In genomic region chr15:98235442-98235841, GRCm38 (mm10) we compare ENCODE assay signal across 42 mouse cellular contexts. TPM values are rescaled to one million over a fixed set of nuclear protein-coding genes. Genes with fewer than 3 reads are reported as not detected.
"Had no signal": no experiment of that assay in that cellular context is flagged by ENCODE, and none has a peak within 500 bp of the region (broad histone marks: within the 10 kb centered on the region; RNA-seq: fewer than 3 reads in every experiment).

No protein-coding gene starts in this region.

- H3K4me2 ChIP-seq: heart, embryonic 11.5 days; heart, embryonic 13.5 days; heart, embryonic 15.5 days; hindbrain, embryonic 13.5 days; hindbrain, embryonic 15.5 days; kidney, embryonic 15.5 days; limb, embryonic 13.5 days; limb, embryonic 15.5 days; liver, embryonic 12.5 days had no signal

- H3K27me3 ChIP-seq: hindbrain, embryonic 13.5 days; hindbrain, embryonic 15.5 days; kidney, embryonic 15.5 days; limb, embryonic 15.5 days had no signal

- ATAC-seq: hindbrain, postnatal 0 days; intestine, embryonic 16.5 days; liver, embryonic 12.5 days had no signal

- H3K36me3 ChIP-seq: heart, embryonic 13.5 days; heart, embryonic 15.5 days; hindbrain, embryonic 13.5 days; hindbrain, embryonic 15.5 days; kidney, embryonic 15.5 days; limb, embryonic 13.5 days; limb, embryonic 15.5 days; liver, embryonic 12.5 days had no signal

- H3K9ac ChIP-seq: heart, embryonic 13.5 days; heart, embryonic 15.5 days; hindbrain, embryonic 13.5 days; hindbrain, embryonic 15.5 days; kidney, embryonic 15.5 days; limb, embryonic 13.5 days; limb, embryonic 15.5 days; liver, embryonic 12.5 days had no signal

- H3K4me3 ChIP-seq: gastrocnemius, adult 2 months; heart, adult 2 months; heart, embryonic 13.5 days; heart, embryonic 15.5 days; hindbrain, embryonic 13.5 days; hindbrain, embryonic 15.5 days; kidney, embryonic 15.5 days; limb, embryonic 13.5 days; limb, embryonic 15.5 days; liver, embryonic 12.5 days had no signal

- H3K27ac ChIP-seq: gastrocnemius, adult 2 months; heart, adult 2 months; heart, embryonic 13.5 days; heart, embryonic 15.5 days; hindbrain, embryonic 13.5 days; hindbrain, embryonic 15.5 days; hindbrain, postnatal 0 days; kidney, embryonic 15.5 days; kidney, postnatal 0 days; limb, embryonic 13.5 days; limb, embryonic 15.5 days; liver, embryonic 12.5 days had no signal

- H3K9me3 ChIP-seq: heart, embryonic 15.5 days; hindbrain, embryonic 13.5 days; hindbrain, embryonic 15.5 days; kidney, embryonic 15.5 days; limb, embryonic 13.5 days; limb, embryonic 15.5 days; liver, embryonic 12.5 days had no signal

- H3K4me1 ChIP-seq: heart, embryonic 13.5 days; heart, embryonic 15.5 days; hindbrain, embryonic 13.5 days; hindbrain, embryonic 15.5 days; kidney, embryonic 15.5 days; limb, embryonic 13.5 days; limb, embryonic 15.5 days; liver, embryonic 12.5 days had no signal

- DNase-seq: gastrocnemius, adult 2 months; gastrocnemius, postnatal 10 days; gastrocnemius, postnatal 25 days; heart, adult 11 months; heart, adult 2 months; heart, postnatal 14 days; heart, postnatal 36 days; kidney, adult 18-20 months; kidney, adult 9 months; kidney, postnatal 14 days; kidney, postnatal 36 days; layer of hippocampus, adult 9-11 months; layer of hippocampus, postnatal 36 days; left cerebral cortex, postnatal 4 days had no signal

RNA-seq across cellular contexts. Expression of gene Olfr286, which starts 1.2 kb away (rescaled TPM):
- total RNA-seq: gastrocnemius, adult 2 months; gastrocnemius, postnatal 10 days; gastrocnemius, postnatal 25 days; gastrocnemius, postnatal 4 days; heart, adult 2 months; heart, postnatal 14 days; heart, postnatal 36 days; hematopoietic stem cell, adult 5-6 weeks; layer of hippocampus, adult 18-20 months; layer of hippocampus, adult 8-10 months; layer of hippocampus, postnatal 14 days; layer of hippocampus, postnatal 36 days; left cerebral cortex, adult 18-20 months; left cerebral cortex, adult 8-10 months; left cerebral cortex, postnatal 10 days; left cerebral cortex, postnatal 25 days; left cerebral cortex, postnatal 4 days; liver, adult 2 months had no signal
- polyA plus RNA-seq: frontal cortex, adult 2 months; heart, adult 2 months; heart, embryonic 11.5 days; heart, embryonic 13.5 days; heart, embryonic 15.5 days; heart, postnatal 0 days; hindbrain, embryonic 11.5 days; hindbrain, embryonic 13.5 days; hindbrain, embryonic 15.5 days; hindbrain, postnatal 0 days; intestine, embryonic 14.5 days; intestine, embryonic 16.5 days; kidney, embryonic 15.5 days; kidney, postnatal 0 days; limb, embryonic 11.5 days; limb, embryonic 13.5 days; limb, embryonic 15.5 days; liver, adult 2 months; liver, embryonic 12.5 days had no signal

RNA-seq across cellular contexts. Expression of gene Olfr287, which starts 14.6 kb away (rescaled TPM):
- total RNA-seq: gastrocnemius, adult 2 months; gastrocnemius, postnatal 10 days; gastrocnemius, postnatal 25 days; gastrocnemius, postnatal 4 days; heart, adult 2 months; heart, postnatal 14 days; heart, postnatal 36 days; hematopoietic stem cell, adult 5-6 weeks; liver, adult 2 months had no signal
- polyA plus RNA-seq: heart, adult 2 months; heart, embryonic 11.5 days; heart, embryonic 13.5 days; heart, embryonic 15.5 days; heart, postnatal 0 days; hindbrain, embryonic 11.5 days; hindbrain, embryonic 13.5 days; intestine, embryonic 14.5 days; intestine, embryonic 16.5 days; kidney, embryonic 15.5 days; kidney, postnatal 0 days; limb, embryonic 11.5 days; limb, embryonic 13.5 days; limb, embryonic 15.5 days; liver, adult 2 months; liver, embryonic 12.5 days had no signal

RNA-seq across cellular contexts. Expression of gene Gm44579, which starts 14.7 kb away (rescaled TPM):
- total RNA-seq: gastrocnemius, adult 2 months; gastrocnemius, postnatal 10 days; gastrocnemius, postnatal 25 days; gastrocnemius, postnatal 4 days; heart, adult 2 months; heart, postnatal 14 days; heart, postnatal 36 days; hematopoietic stem cell, adult 5-6 weeks; hindbrain, postnatal 0 days; layer of hippocampus, postnatal 36 days; left cerebral cortex, postnatal 10 days; left cerebral cortex, postnatal 25 days; left cerebral cortex, postnatal 4 days; liver, adult 2 months had no signal
- polyA plus RNA-seq: frontal cortex, adult 2 months; heart, adult 2 months; heart, embryonic 11.5 days; heart, embryonic 13.5 days; heart, embryonic 15.5 days; heart, postnatal 0 days; hindbrain, embryonic 11.5 days; hindbrain, embryonic 13.5 days; hindbrain, embryonic 15.5 days; intestine, embryonic 14.5 days; intestine, embryonic 16.5 days; kidney, embryonic 15.5 days; kidney, postnatal 0 days; large intestine, adult 2 months; limb, embryonic 11.5 days; limb, embryonic 13.5 days; limb, embryonic 15.5 days; liver, adult 2 months; liver, embryonic 12.5 days had no signal

RNA-seq across cellular contexts. Expression of gene H1fnt, which starts 21.7 kb away (rescaled TPM):
- total RNA-seq: gastrocnemius, adult 2 months; gastrocnemius, postnatal 10 days; gastrocnemius, postnatal 25 days; gastrocnemius, postnatal 4 days; heart, adult 2 months; heart, postnatal 14 days; heart, postnatal 36 days; hematopoietic stem cell, adult 5-6 weeks; hindbrain, postnatal 0 days; layer of hippocampus, adult 18-20 months; layer of hippocampus, adult 8-10 months; layer of hippocampus, postnatal 14 days; layer of hippocampus, postnatal 36 days; left cerebral cortex, adult 18-20 months; left cerebral cortex, adult 8-10 months; left cerebral cortex, postnatal 10 days; left cerebral cortex, postnatal 25 days; left cerebral cortex, postnatal 4 days; liver, adult 2 months had no signal
- polyA plus RNA-seq: frontal cortex, adult 2 months; heart, embryonic 11.5 days; heart, embryonic 13.5 days; heart, embryonic 15.5 days; heart, postnatal 0 days; hindbrain, embryonic 11.5 days; hindbrain, embryonic 13.5 days; hindbrain, embryonic 15.5 days; hindbrain, postnatal 0 days; intestine, embryonic 14.5 days; intestine, embryonic 16.5 days; kidney, embryonic 15.5 days; kidney, postnatal 0 days; large intestine, adult 2 months; limb, embryonic 11.5 days; limb, embryonic 13.5 days; limb, embryonic 15.5 days; liver, adult 2 months; liver, embryonic 12.5 days had no signal

RNA-seq across cellular contexts. Expression of gene Olfr288, which starts 40.1 kb away (rescaled TPM):
- total RNA-seq: gastrocnemius, adult 2 months; gastrocnemius, postnatal 10 days; gastrocnemius, postnatal 25 days; gastrocnemius, postnatal 4 days; heart, adult 2 months; heart, postnatal 14 days; heart, postnatal 36 days; hematopoietic stem cell, adult 5-6 weeks; hindbrain, postnatal 0 days; layer of hippocampus, adult 8-10 months; layer of hippocampus, postnatal 14 days; left cerebral cortex, adult 18-20 months; left cerebral cortex, postnatal 10 days; left cerebral cortex, postnatal 25 days; liver, adult 2 months had no signal
- polyA plus RNA-seq: heart, adult 2 months; heart, embryonic 11.5 days; heart, embryonic 13.5 days; heart, embryonic 15.5 days; heart, postnatal 0 days; hindbrain, embryonic 11.5 days; hindbrain, embryonic 13.5 days; hindbrain, embryonic 15.5 days; hindbrain, postnatal 0 days; intestine, embryonic 14.5 days; intestine, embryonic 16.5 days; kidney, embryonic 15.5 days; kidney, postnatal 0 days; large intestine, adult 2 months; limb, embryonic 11.5 days; limb, embryonic 13.5 days; limb, embryonic 15.5 days; liver, adult 2 months; liver, embryonic 12.5 days had no signal
